Mouse (Mus musculus) brain, embryonic 14.5 days (tissue): ENCODE results near the gene Abcc3.

Experiments
- CTCF ChIP-seq: fragments of 200-500 bp; IDR thresholded peaks from 2 replicates; pipeline ENCODE4 v1.5.1; 2012; ENCODE audit warnings: inconsistent platforms, mild to moderate bottlenecking, moderate library complexity, borderline replicate concordance; ENCODE audit not compliant: insufficient read depth, insufficient read length; ENCODE audit errors: extremely low read depth
- POLR2A ChIP-seq: fragments of 200-500 bp; IDR thresholded peaks from 2 replicates; pipeline ENCODE4 v1.6.1; 2012; ENCODE audit warnings: mild to moderate bottlenecking, inconsistent platforms, borderline replicate concordance; ENCODE audit not compliant: poor library complexity, insufficient read depth, insufficient read length, severe bottlenecking; ENCODE audit errors: extremely low read depth

DNA sequence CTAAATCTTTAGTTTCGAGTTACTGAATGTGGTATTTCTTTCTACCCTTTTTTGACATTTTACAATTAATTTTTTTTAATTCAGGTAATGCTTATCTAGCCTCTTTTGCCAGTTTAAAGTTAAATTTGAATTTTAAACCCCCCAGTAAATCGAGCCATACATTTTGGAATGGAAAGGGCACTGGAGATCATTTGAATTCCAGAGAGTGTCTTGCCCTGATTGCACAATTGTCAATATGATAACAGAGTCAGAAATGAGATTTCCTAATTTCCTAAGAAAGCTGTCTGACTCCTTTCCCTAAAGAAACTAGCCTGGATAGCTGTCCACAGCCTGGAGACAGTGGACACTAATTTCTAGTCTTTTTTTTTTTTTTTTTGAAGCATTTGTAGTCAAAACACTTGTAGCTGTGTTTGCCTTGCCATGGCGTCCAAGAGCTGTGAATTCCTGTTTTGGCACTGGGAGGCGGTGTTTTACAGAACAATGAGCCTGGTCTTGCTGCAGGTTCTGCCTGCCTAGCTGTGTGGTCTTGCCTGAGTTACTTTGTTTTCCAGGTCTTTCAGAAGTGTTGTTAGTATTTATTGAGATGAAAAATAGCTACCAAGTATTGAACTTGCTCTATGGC is 63.4 kb downstream of the Abcc3 start:
- TF ChIP-seq CTCF (peak; percentile 64; the same call in 1 of the 2 replicates), POLR2A (no peak)
